ENCODE assay signal across 28 mouse cellular contexts in genomic region chr17:50730896-50731295, GRCm38 (mm10).
DNase-seq lines count a peak whose midpoint lies in the region; ATAC-seq lines count a peak whose summit lies in the region.
"Had no signal": no experiment of that assay in that cellular context is flagged by ENCODE, and none has a peak within 500 bp of the region (broad histone marks: within the 10 kb centered on the region; RNA-seq: fewer than 3 reads in every experiment).

No protein-coding gene starts in this region.

- DNase-seq in intestine, embryonic 14.5 days (ENCODE audit: low spot score), result peak; percentile 49
- DNase-seq in CD4-positive, CD25-positive, alpha-beta regulatory T cell, adult 2 months (ENCODE audit: low read depth, low spot score), result peak; percentile 34
- peak; percentile 59 for DNase-seq in induced T-regulatory cell, adult 2 months (ENCODE audit: low read depth)
- DNase-seq in adrenal gland, adult 18-20 months (ENCODE audit: low spot score in 2 of 2), result no peak
- DNase-seq: adrenal gland, postnatal 10 days; cerebellum, adult 11 months; cerebellum, adult 9-10 months; cerebellum, postnatal 36 days; embryo, embryonic 11 days; gastrocnemius, adult 2 months; kidney, adult 11 months; kidney, postnatal 14 days; thymus, adult 2 months; thymus, postnatal 4 days had no signal

- H3K27ac ChIP-seq in intestine, embryonic 14.5 days (ENCODE audit: low read depth), result no peak overlapping the region
- H3K27ac ChIP-seq in intestine, embryonic 16.5 days (ENCODE audit: low read length), result no peak overlapping the region
- H3K27ac ChIP-seq in midbrain, embryonic 15.5 days, result no peak overlapping the region
- H3K27ac ChIP-seq: embryonic facial prominence, embryonic 12.5 days; gastrocnemius, adult 2 months; heart, embryonic 10.5 days; heart, embryonic 15.5 days; left cerebral cortex, adult 2 months; limb, embryonic 12.5 days; liver, embryonic 15.5 days; lung, embryonic 15.5 days; midbrain, embryonic 12.5 days; stomach, embryonic 15.5 days had no signal

- H3K9me3 ChIP-seq in intestine, embryonic 14.5 days (ENCODE audit: control insufficient read depth, low read length), result no peaks in the 10 kb centered on the region
- H3K9me3 ChIP-seq in intestine, embryonic 16.5 days (ENCODE audit: control insufficient read depth, low read length), result no peaks in the 10 kb centered on the region
- no peaks in the 10 kb centered on the region for H3K9me3 ChIP-seq in midbrain, embryonic 15.5 days
- H3K9me3 ChIP-seq: embryonic facial prominence, embryonic 12.5 days; heart, embryonic 10.5 days; heart, embryonic 15.5 days; limb, embryonic 12.5 days; liver, embryonic 15.5 days; lung, embryonic 15.5 days; midbrain, embryonic 12.5 days; stomach, embryonic 15.5 days had no signal

- H3K27me3 ChIP-seq in intestine, embryonic 14.5 days (replicated peaks; ENCODE audit: control insufficient read depth, insufficient read depth, low read length), result no peaks in the 10 kb centered on the region
- H3K27me3 ChIP-seq in intestine, embryonic 16.5 days (replicated peaks; ENCODE audit: control insufficient read depth, insufficient read depth, low read length), result no peaks in the 10 kb centered on the region
- no peaks in the 10 kb centered on the region for H3K27me3 ChIP-seq in midbrain, embryonic 15.5 days (replicated peaks)
- H3K27me3 ChIP-seq: embryonic facial prominence, embryonic 12.5 days; heart, embryonic 15.5 days; limb, embryonic 12.5 days; liver, embryonic 15.5 days; lung, embryonic 15.5 days; midbrain, embryonic 12.5 days; stomach, embryonic 15.5 days had no signal

- WGBS in intestine, embryonic 14.5 days, result 85% methylated on average over 2 of the region's 2 CpGs
- WGBS in intestine, embryonic 16.5 days, result 84% methylated on average over 2 of the region's 2 CpGs
- 88% methylated on average over 2 of the region's 2 CpGs for WGBS in midbrain, embryonic 15.5 days

- H3K4me3 ChIP-seq in intestine, embryonic 14.5 days (ENCODE audit: low read depth, low read length), result no peak overlapping the region
- H3K4me3 ChIP-seq in intestine, embryonic 16.5 days (ENCODE audit: low read length), result no peak overlapping the region
- H3K4me3 ChIP-seq in midbrain, embryonic 15.5 days, result no peak overlapping the region
- H3K4me3 ChIP-seq: embryonic facial prominence, embryonic 12.5 days; gastrocnemius, adult 2 months; heart, embryonic 10.5 days; heart, embryonic 15.5 days; left cerebral cortex, adult 2 months; limb, embryonic 12.5 days; liver, embryonic 15.5 days; lung, embryonic 15.5 days; midbrain, embryonic 12.5 days; stomach, embryonic 15.5 days had no signal

- H3K4me1 ChIP-seq in intestine, embryonic 14.5 days (replicated peaks; ENCODE audit: control insufficient read depth, insufficient read depth, low read length), result no peaks in the 10 kb centered on the region
- no peaks in the 10 kb centered on the region for H3K4me1 ChIP-seq in intestine, embryonic 16.5 days (ENCODE audit: control insufficient read depth, insufficient read depth, low read length)
- no peaks in the 10 kb centered on the region for H3K4me1 ChIP-seq in midbrain, embryonic 15.5 days
- H3K4me1 ChIP-seq: embryonic facial prominence, embryonic 12.5 days; limb, embryonic 12.5 days had no signal

- no peak for ATAC-seq in intestine, embryonic 14.5 days (replicated peaks; ENCODE audit: low FRiP score, low TSS enrichment, low read depth)
- ATAC-seq in intestine, embryonic 16.5 days, result no peak
- peak; percentile 81 for ATAC-seq in megakaryocyte-erythroid progenitor cell, adult 5-6 weeks (replicated peaks; ENCODE audit: low FRiP score, low TSS enrichment, poor library complexity, severe bottlenecking)
- ATAC-seq in midbrain, embryonic 15.5 days (replicated peaks), result no peak
- ATAC-seq: forebrain, embryonic 16.5 days; hindbrain, embryonic 16.5 days had no signal

- no peak overlapping the region for H3K9ac ChIP-seq in intestine, embryonic 14.5 days (ENCODE audit: low read length)
- H3K9ac ChIP-seq in intestine, embryonic 16.5 days (ENCODE audit: low read depth, low read length), result no peak overlapping the region
- H3K9ac ChIP-seq in midbrain, embryonic 15.5 days, result no peak overlapping the region
- H3K9ac ChIP-seq: embryonic facial prominence, embryonic 12.5 days; heart, embryonic 15.5 days; limb, embryonic 12.5 days; liver, embryonic 15.5 days; lung, embryonic 15.5 days; midbrain, embryonic 12.5 days; stomach, embryonic 15.5 days had no signal

- H3K4me2 ChIP-seq in intestine, embryonic 14.5 days (ENCODE audit: low read length), result no peak overlapping the region
- H3K4me2 ChIP-seq in intestine, embryonic 16.5 days (ENCODE audit: low read depth, low read length), result no peak overlapping the region
- H3K4me2 ChIP-seq in midbrain, embryonic 15.5 days, result no peak overlapping the region
- H3K4me2 ChIP-seq: embryonic facial prominence, embryonic 12.5 days; heart, embryonic 15.5 days; limb, embryonic 12.5 days; liver, embryonic 15.5 days; lung, embryonic 15.5 days; midbrain, embryonic 12.5 days; stomach, embryonic 15.5 days had no signal

- H3K36me3 ChIP-seq in intestine, embryonic 14.5 days (ENCODE audit: control insufficient read depth, insufficient read depth, low read length), result peaks cover 7% of the 10 kb centered on the region; the same call in 1 of the 2 replicates
- peaks cover 3% of the 10 kb centered on the region; the same call in 1 of the 2 replicates for H3K36me3 ChIP-seq in intestine, embryonic 16.5 days (ENCODE audit: control insufficient read depth, insufficient read depth, low read length)
- H3K36me3 ChIP-seq in midbrain, embryonic 15.5 days (replicated peaks), result no peaks in the 10 kb centered on the region
- H3K36me3 ChIP-seq: heart, embryonic 10.5 days; heart, embryonic 15.5 days; liver, embryonic 15.5 days; lung, embryonic 15.5 days; stomach, embryonic 15.5 days had no signal

Comparison
In these comparisons a context has a peak if more than half of its experiments do, and no peak if none do; other contexts are left out.
1. DNase-seq: peak in intestine, embryonic 14.5 days (single experiment), CD4-positive, CD25-positive, alpha-beta regulatory T cell, adult 2 months (single experiment) and induced T-regulatory cell, adult 2 months (single experiment); none in adrenal gland, adult 18-20 months (0 of 2).